Mouse (Mus musculus) adrenal gland, postnatal 10 days (tissue): Measurements from ENCODE around the gene Dll4. TPM values are rescaled to one million over a fixed set of nuclear protein-coding genes. Genes with fewer than 3 reads are reported as not detected.

ENCODE experiments used
- DNase-seq: peaks from one replicate; pipeline ENCODE4 v3.0.0; 2021; ENCODE audit warnings: mixed read lengths
- total RNA-seq, 2 experiments: library from RNA; stranded (reverse); gene quantifications; 2 replicates each; pipeline ENCODE4 v1.2.3; 2021

The Dll4 gene
- total RNA-seq, 2 experiments from 2014 or later, result 16.4 to 18.4 TPM

GRCm38 (mm10) chr2:119334964-119335525 is 9.5 kb downstream of the Dll4 start:
- DNase-seq, result no peak

GRCm38 (mm10) chr2:119335535-119335934 is 10.0 kb downstream of the Dll4 start:
- DNase-seq, result no peak

DNA sequence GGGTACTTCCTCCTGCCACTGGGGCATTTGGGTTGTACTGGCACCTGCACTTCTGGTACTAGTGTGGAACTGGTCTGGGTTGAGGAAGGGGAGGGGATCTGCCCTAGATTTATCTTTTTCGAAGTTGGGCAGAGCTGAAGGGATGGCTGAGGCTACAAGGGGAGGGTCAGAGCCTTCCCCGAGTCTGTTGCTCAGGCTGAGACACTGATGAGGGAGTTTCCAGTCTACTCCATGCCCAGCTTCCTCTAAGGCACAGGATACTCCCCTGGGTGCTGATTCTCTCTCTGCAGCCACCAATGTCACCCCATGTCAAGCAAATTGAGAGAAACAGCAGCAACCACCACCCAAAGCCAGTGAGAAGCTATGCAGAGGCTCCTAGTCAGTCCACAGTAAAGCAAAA is 10.4 kb downstream of the Dll4 start:
- DNase-seq, result no peak

DNA sequence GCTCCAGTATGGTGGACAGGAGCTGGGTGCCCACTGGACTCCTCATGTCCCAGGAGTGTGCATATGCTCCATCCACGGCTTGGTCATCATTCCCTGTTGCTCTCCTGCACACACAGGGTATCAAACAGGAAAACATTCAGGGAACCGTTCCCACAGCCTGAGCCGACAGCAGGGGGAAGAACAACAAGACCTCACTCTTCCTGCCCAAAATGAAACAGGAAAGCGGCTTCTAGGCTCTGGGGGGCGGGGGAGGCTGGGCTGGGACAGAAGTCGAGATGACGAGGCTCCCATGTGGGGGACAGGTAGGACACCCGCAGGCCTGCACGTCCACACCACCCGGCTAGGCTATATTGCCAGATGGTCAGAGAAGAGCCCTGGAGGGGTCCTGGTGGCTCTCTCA is 10.9 kb downstream of the Dll4 start:
- no peak for DNase-seq

GRCm38 (mm10) chr2:119337425-119338265 is 12.1 kb downstream of the Dll4 start:
- DNase-seq, result peak; percentile 95

DNA sequence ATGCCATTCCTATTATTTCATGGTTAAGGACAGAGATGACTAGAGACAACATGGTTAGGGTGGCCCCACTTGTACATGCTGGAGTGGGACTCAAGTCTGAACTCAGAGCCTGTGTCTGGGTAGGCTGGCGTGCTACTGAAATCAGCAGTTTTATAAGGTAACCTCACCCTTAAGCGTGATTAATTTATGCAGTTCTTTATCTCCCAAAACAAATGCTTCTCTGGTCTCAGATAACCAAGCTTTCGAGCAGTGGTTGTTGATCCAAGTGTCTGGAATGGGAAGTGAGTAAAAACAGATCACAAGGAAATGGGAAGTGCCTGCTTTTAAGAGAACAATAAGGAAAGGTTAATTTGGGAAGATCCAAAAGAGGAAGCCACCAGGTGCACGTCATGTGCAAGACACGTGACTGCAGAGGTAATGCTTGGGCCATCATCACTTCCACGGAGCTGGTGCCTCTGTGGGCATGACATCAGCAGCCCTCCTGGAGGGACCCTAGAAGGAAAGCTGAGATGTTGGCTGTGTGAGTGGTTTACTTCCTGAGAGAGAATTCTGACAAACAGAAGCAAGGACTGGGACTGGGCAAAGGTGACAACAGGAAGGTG is 19.1 kb downstream of the Dll4 start:
- DNase-seq, result no peak

DNA sequence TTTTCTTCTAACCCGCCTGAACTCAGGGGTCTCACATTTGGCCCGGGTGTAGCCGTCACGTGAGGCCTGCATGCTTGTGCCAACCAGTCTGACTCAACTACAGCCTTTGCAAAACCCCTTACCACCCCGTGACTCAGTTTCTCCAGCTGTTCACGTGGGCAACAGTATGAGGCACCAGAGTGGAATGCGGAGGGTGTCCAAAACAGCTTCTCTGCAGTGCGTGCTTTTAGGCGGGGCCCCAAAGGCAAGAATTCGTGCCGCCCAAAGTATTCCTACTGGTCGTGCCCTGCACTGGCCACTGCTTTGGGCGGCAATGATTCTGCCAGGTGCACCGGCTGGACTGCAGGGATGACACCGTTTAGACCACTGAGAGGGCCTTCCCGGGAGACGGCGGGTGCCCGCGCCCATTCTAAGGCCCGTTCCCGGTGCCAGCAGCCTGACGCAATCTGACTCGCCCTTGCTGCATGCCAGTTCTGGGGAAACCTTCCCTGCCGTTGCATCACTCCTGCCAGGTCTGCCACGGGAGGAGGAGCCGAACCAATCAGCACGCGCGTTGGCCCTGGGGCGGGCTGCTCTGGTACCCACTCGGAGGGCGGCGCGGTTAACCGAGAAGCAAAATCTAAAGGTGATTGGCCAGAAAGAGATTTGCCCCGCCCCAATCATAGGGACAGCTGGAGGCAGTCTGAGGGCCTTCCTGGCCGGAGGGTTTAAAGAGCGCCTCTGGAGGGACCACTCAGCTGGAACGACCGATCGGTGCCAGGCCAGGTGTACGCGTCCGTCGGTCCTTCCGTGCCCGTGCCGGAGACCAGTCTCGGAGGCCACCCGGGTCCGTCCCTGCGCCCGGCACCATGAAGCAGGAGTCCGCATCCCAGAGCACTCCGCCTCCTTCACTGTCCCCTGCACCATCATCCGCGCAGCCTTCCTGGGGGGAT is 25.2 kb downstream of the Dll4 start, which contains the start of gene Chac1:
Chac1 (plus strand) TSS at position 675 of the 932 bp plus-strand sequence.
- DNase-seq, result peak; percentile 95

- no peak for DNase-seq
Observed at GRCm38 (mm10) chr2:119353707-119354106, 28.1 kb downstream of the Dll4 start.

DNA sequence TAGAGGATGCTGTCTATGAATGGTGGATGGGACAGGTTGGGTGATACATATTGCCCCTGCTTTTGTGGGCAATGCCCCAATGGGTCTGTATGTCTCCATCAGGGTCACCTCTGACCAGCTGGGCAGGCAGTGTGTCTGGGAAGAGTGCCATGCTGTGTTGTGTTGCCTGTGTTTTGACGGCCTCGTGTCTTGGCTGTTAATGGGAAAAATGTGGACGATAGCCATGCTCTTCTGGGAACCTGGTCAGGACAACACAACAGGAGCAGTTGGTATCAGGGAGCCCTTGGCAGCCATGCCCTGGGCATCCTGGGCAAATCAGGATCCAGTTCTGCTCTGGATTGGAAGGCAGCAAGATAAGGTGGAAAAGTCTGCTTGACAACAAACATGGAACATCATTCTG is 29.5 kb downstream of the Dll4 start:
- peak; percentile 72 for DNase-seq

DNA sequence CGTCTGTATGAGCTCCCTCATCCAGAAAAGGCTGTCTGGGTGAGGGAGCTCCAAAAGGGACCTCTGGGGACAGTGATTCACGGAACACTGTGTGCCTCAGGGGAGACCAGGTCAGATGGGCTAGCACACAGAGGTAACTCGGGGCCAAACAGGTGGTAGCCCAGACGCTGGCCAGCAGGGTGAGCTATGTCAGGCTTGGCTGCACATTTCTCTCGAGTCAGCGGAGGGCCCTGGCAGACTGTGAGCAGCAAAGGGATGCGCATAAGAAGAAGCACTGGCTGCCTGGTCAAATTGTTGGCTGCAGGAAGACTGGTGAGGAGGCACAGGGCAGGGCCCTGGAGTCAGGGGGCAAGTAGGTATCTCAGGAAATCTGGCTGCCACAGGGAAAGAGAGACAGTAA is 30.1 kb downstream of the Dll4 start:
- peak; percentile 54 for DNase-seq

DNA sequence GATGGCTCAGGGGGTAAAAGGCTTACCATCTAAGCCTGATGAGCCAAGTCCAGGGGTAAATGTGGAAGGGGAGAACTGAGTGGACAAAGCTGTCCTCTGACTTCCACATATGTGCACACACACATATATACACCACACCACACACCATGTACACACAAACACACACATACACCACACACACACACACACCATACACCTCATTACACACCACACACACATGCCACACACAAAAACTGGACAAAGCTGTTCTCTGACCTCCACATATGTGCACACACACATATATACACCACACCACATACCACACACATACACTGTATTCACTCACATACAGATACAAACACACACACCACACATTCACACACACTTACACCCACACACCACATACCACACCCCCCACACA is 30.7 kb downstream of the Dll4 start:
- DNase-seq, result no peak

- no peak for DNase-seq
Observed at GRCm38 (mm10) chr2:119356805-119357204, 31.2 kb downstream of the Dll4 start.

GRCm38 (mm10) chr2:119358249-119358648 is 32.7 kb downstream of the Dll4 start:
- DNase-seq, result no peak

GRCm38 (mm10) chr2:119359721-119360291 is 34.2 kb downstream of the Dll4 start:
- no peak for DNase-seq

GRCm38 (mm10) chr2:119364969-119365368 is 39.4 kb downstream of the Dll4 start:
- no peak for DNase-seq

DNA sequence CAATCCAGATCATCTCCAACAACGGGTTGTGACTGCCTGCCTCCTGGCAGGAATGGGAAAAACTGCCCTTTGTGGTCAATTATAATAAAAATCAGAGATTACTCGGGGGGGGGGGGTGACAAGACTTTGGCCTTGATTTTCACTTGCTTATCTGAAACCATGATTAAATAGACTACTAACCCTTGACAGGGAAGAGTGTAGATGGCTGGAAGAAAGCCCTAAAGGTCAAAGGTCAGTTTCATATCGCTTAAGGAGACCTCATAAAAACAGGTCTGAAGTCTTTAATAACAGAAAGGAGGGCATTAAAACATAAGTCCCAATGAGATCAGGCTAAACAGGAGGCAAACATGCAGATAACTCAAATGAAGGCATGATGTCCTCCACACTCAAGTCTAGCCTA is 41.8 kb downstream of the Dll4 start:
- no peak for DNase-seq

GRCm38 (mm10) chr2:119370116-119370515 is 44.5 kb downstream of the Dll4 start:
- DNase-seq, result peak; percentile 69

- DNase-seq, result peak; percentile 54
Observed at GRCm38 (mm10) chr2:119377286-119377685, 51.7 kb downstream of the Dll4 start.

- DNase-seq, result no peak
Observed at GRCm38 (mm10) chr2:119377826-119378225, 52.2 kb downstream of the Dll4 start.

DNA sequence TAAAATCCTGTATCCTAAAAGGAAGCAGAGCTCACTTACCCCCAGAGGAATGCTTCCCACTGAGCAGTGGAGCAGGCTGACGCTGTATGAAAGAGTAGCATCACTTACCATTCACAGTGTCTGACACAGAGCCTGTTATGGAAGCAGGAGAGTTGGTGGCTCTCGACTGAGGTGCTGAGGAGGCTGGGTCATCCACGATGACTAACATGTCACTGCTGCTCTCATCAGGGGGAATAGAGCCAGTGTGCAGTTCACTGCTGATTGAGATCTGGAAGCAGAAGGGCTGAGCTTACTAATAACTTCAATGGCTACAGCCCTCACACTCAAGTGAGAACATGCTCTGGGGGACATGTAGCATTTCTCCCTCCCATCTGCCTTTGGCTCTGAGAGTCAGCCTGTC is 53.9 kb downstream of the Dll4 start:
- DNase-seq, result no peak
